Mouse (Mus musculus) testis, adult 2 months (tissue): ENCODE results near the gene Ccdc13.

Experiments
- CTCF ChIP-seq: fragments of 200-500 bp; IDR thresholded peaks from 2 replicates; pipeline ENCODE4 v1.5.1; 2012; ENCODE audit warnings: low read depth, mild to moderate bottlenecking, inconsistent platforms, low read length, moderate library complexity; ENCODE audit not compliant: control insufficient read depth, insufficient read depth, insufficient replicate concordance
- POLR2A ChIP-seq: fragments of 200-500 bp; IDR thresholded peaks from 2 replicates; pipeline ENCODE4 v1.6.1; 2012; ENCODE audit warnings: low read depth, mild to moderate bottlenecking, inconsistent platforms, low read length, moderate library complexity; ENCODE audit not compliant: control insufficient read depth

DNA sequence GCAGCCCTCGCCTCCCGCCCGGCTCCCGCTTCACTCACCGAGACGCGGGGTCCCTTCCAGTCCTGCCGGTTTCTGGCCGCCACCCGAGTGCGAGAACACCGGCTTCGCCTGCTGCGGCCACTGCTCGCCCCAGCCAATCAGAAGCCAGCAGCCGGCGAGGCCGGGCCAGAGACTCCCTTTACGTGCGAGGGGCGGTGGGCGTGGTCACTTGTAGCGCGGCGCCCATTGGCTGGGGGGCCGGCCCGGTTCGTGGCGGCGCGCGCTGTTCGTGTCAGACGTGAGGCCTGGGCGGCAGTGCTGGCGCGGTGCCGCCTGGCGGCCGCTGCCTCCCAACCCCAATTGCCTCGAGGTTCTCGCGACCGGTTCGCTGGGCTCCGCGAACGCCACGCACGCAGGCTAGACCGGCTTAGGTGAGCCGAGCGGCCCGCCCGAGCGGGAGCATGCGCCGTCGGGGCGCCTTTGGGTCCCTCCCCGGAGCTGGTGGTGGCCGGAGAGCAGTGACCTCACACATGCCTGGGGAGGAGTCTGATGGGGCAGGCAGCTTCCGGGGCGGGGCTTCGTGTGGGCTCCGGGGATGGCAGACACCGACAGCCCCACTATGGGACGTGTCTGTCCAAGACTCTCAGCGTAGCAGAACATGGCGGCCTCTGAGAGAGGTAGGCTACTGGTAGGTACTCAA, 18.4 kb upstream of the Ccdc13 start:
- no peak for TF ChIP-seq CTCF
- peak; percentile 83 for TF ChIP-seq POLR2A
